Mouse (Mus musculus) MEL (cell line): ENCODE data around the gene Usp54.

ENCODE experiments used
- CTCF ChIP-seq, 3 experiments: IDR thresholded peaks in 2 of 3; conservative IDR thresholded peaks in 1 of 3; 2 replicates each; pipeline ENCODE4 v1.5.1; 2011 to 2012; ENCODE audit warnings: low read length in 3 of 3, low read depth in 2 of 3, mild to moderate bottlenecking in 2 of 3, improper control_type of control experiment in 1 of 3, inconsistent platforms in 1 of 3, mixed read lengths in 1 of 3, moderate library complexity in 1 of 3; ENCODE audit not compliant: control insufficient read depth in 1 of 3, insufficient read depth in 1 of 3, poor library complexity in 1 of 3, severe bottlenecking in 1 of 3
- POLR2AphosphoS5 ChIP-seq: IDR thresholded peaks from 2 replicates; pipeline ENCODE4 v1.6.1; 2012; ENCODE audit warnings: low read depth, borderline replicate concordance, mild to moderate bottlenecking, inconsistent platforms, low read length, moderate library complexity, mixed read lengths

DNA sequence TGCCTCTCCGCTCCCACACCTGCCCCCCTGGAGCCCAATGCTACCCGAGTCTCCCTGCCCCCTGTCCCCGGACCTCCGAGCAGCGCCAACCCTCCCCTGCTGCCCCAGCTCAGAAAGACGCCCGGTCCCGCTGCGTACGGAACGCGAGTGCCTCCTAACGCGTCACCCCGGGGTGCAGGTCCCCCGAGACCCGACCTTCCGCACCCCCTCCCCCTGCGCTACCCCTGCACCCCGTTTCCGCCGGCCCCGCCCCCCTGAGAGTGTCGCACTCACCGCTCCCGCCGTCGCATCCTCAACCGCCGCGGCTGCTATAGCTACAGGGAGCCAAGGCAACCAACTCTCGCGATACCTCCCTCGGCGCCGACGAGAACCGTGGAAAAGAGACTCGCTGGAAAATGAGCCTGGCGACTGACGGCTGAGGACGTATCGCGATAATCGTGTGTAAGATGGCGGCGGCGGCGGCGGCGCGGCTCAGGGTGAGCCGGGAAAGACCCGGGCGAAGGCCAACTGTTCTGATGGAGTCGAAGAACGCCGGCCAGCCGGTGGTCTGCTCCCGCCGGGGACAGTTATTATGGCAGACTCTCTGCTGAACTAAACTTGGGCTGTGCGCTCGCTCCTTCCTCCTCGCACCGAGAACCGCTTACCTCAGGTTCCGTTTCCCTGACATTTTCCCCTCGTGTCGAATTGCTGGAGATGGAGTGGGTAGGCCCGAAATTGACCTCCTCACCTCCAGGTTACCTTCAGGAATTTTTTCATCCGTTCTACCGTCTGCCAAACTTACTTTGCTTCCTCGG is at the start of gene Usp54:
- TF ChIP-seq CTCF (IDR thresholded peaks at IDR 0.05 in 2 of 3, conservative IDR thresholded peaks at IDR 0.05 in 1 of 3; ENCODE audit: control insufficient read depth in 1 of 3, insufficient read depth in 1 of 3, low read depth in 2 of 3, low read length in 3 of 3, poor library complexity in 1 of 3, severe bottlenecking in 1 of 3) (no peak), POLR2AphosphoS5 (no peak)
